Mouse (Mus musculus): ENCODE results near the gene Vmn1r104. TPM values are rescaled to one million over a fixed set of nuclear protein-coding genes. Genes with fewer than 3 reads are reported as not detected.
"Not testable (repeated sequence)": the region's sequence is repeated elsewhere in the genome, so short reads cannot be mapped to it uniquely, and the experiment has no call there.

Gene Vmn1r104
- not detected in 2 replicates for polyA plus RNA-seq (2014; fragmentation: Nextera tagmentation; extraction: Ambion mirVana)

DNA sequence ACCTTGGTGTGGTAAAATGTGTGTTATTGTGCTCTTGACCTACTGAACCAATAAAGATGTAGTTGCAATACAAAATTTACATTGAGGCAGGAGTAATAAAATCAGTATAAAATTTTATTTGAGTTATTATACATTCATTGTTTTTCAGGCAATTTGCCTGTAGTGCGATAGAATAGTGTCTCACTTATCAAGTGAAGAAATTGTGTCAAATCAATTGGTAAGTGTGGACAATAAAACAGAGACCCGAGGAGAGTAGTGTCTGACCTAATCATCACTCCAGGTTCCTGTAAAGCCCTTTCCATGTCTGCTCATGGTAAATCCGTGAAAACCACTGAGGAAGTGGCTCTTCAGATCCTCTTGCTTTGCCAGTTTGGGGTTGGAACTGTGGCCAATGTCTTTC, at the start of gene Vmn1r104:
Vmn1r104 (plus strand) TSS at position 301 of the 400 bp plus-strand sequence.
- H3K9ac ChIP-seq (replicated peaks; ENCODE audit: low read depth, low read length); H3K27ac ChIP-seq (ENCODE audit: low read depth, low read length); ATAC-seq (ENCODE audit: low read depth); H3K4me2 ChIP-seq (ENCODE audit: low read depth, low read length); H3K36me3 ChIP-seq (ENCODE audit: control insufficient read depth, insufficient read depth, low read length); H3K27me3 ChIP-seq (ENCODE audit: control insufficient read depth, insufficient read depth, low read length); H3K4me1 ChIP-seq (ENCODE audit: control insufficient read depth, insufficient read depth, low read length); H3K9me3 ChIP-seq (ENCODE audit: control insufficient read depth, low read length); H3K4me3 ChIP-seq (ENCODE audit: low read depth, low read length): not testable (repeated sequence)
- no CpG with 5 or more reads among the region's 3 CpGs for WGBS

DNA sequence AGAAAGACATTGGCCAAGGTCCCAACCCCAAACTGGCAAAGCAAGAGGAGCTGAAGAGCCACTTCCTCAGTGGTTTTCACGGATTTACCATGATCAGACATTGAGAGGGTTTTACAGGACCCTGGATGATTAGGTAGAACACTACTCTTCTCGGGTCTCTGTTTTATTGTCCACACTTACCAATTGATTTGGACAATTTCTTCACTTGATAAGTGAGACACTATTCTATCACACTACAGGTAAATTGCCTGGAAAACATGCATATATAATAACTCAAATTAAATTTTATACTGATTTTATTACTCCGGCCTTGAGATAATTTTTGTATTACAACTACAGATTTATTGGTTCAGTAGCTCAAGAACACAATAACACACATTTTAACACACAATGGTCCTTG, 23.2 kb upstream of the Vmn1r104 start, which contains the start of gene Vmn1r103:
Vmn1r103 (minus strand) TSS at position 101 of the 400 bp plus-strand sequence.
- not testable (repeated sequence) for H3K27me3 ChIP-seq (ENCODE audit: control insufficient read depth, insufficient read depth, low read length); H3K9ac ChIP-seq (replicated peaks; ENCODE audit: low read depth, low read length); ATAC-seq (ENCODE audit: low read depth); H3K36me3 ChIP-seq (ENCODE audit: control insufficient read depth, insufficient read depth, low read length); H3K9me3 ChIP-seq (ENCODE audit: control insufficient read depth, low read length); H3K4me2 ChIP-seq (ENCODE audit: low read depth, low read length); H3K4me1 ChIP-seq (ENCODE audit: control insufficient read depth, insufficient read depth, low read length); H3K4me3 ChIP-seq (ENCODE audit: low read depth, low read length); H3K27ac ChIP-seq (ENCODE audit: low read depth, low read length)
- WGBS = no CpG with 5 or more reads among the region's 3 CpGs

DNA sequence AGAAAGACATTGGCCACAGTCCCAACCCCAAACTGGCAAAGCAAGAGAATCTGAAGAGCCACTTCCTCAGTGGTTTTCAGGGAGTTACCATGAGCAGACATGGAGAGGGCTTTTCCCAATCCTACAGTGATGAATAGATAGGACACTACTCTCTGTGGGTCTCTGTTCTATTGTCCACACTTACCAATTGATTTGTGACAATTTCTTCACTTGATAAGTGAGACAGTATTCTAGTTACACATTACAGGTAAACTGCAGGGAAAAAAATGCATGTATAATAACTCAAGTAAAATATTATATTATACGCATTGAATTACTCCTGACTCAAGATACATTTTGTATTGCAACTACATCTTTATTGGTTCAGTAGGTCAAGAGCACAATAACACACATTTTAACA, 12.0 kb downstream of the Vmn1r104 start, which contains the start of gene Gm5726:
Gm5726 (minus strand) TSS at position 101 of the 400 bp plus-strand sequence.
- H3K9ac ChIP-seq (replicated peaks; ENCODE audit: low read depth, low read length); H3K4me3 ChIP-seq (ENCODE audit: low read depth, low read length); H3K36me3 ChIP-seq (ENCODE audit: control insufficient read depth, insufficient read depth, low read length); H3K4me2 ChIP-seq (ENCODE audit: low read depth, low read length); H3K27ac ChIP-seq (ENCODE audit: low read depth, low read length); ATAC-seq (ENCODE audit: low read depth); H3K9me3 ChIP-seq (ENCODE audit: control insufficient read depth, low read length); H3K4me1 ChIP-seq (ENCODE audit: control insufficient read depth, insufficient read depth, low read length); H3K27me3 ChIP-seq (ENCODE audit: control insufficient read depth, insufficient read depth, low read length): not testable (repeated sequence)
- no CpG with 5 or more reads among the region's 1 CpGs for WGBS

DNA sequence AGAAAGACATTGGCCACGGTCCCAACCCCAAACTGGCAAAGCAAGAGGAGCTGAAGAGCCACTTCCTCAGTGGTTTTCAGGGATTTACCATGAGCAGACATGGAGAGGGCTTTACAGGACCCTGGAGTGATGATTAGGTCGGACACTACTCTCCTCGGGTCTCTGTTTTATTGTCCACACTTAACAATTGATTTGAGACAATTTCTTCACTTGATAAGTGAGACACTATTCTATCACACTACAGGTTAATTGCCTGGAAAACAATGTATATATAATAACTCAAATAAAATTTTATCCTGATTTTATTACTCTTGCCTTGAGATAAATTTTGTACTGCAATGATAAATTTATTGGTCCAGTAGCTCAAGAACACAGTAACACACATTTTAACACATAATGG, 42.5 kb downstream of the Vmn1r104 start, which contains the start of gene Gm4141:
Gm4141 (minus strand) TSS at position 101 of the 400 bp plus-strand sequence.
- H3K36me3 ChIP-seq (ENCODE audit: control insufficient read depth, insufficient read depth, low read length); H3K27me3 ChIP-seq (ENCODE audit: control insufficient read depth, insufficient read depth, low read length); H3K27ac ChIP-seq (ENCODE audit: low read depth, low read length); ATAC-seq (ENCODE audit: low read depth); H3K9me3 ChIP-seq (ENCODE audit: control insufficient read depth, low read length); H3K4me2 ChIP-seq (ENCODE audit: low read depth, low read length); H3K4me3 ChIP-seq (ENCODE audit: low read depth, low read length); H3K4me1 ChIP-seq (ENCODE audit: control insufficient read depth, insufficient read depth, low read length); H3K9ac ChIP-seq (replicated peaks; ENCODE audit: low read depth, low read length): not testable (repeated sequence)
- WGBS = no CpG with 5 or more reads among the region's 3 CpGs

Other genes with a start within 250 kb of the Vmn1r104 start
- gene Gm4133, start 199.8 kb upstream of the Vmn1r104 start, polyA plus RNA-seq (2014; fragmentation: Nextera tagmentation; extraction: Ambion mirVana) = not detected in 2 replicates
- not detected in 2 replicates for gene Gm5728, start 158.4 kb upstream of the Vmn1r104 start, polyA plus RNA-seq (2014; fragmentation: Nextera tagmentation; extraction: Ambion mirVana)
- not detected in 2 replicates for gene Vmn1r100, start 115.9 kb upstream of the Vmn1r104 start, polyA plus RNA-seq (2014; fragmentation: Nextera tagmentation; extraction: Ambion mirVana)
- not detected in 2 replicates for gene Vmn1r101, start 91.2 kb upstream of the Vmn1r104 start, polyA plus RNA-seq (2014; fragmentation: Nextera tagmentation; extraction: Ambion mirVana)
- gene Gm10670, start 58.9 kb upstream of the Vmn1r104 start, polyA plus RNA-seq (2014; fragmentation: Nextera tagmentation; extraction: Ambion mirVana) = not detected in 2 replicates
- gene Vmn1r103, start 23.3 kb upstream of the Vmn1r104 start, polyA plus RNA-seq (2014; fragmentation: Nextera tagmentation; extraction: Ambion mirVana) = not detected in 2 replicates
- not detected in 2 replicates for gene Gm5726, start 11.9 kb downstream of the Vmn1r104 start, polyA plus RNA-seq (2014; fragmentation: Nextera tagmentation; extraction: Ambion mirVana)
- not detected in 2 replicates for gene Gm4141, start 42.4 kb downstream of the Vmn1r104 start, polyA plus RNA-seq (2014; fragmentation: Nextera tagmentation; extraction: Ambion mirVana)
- gene Gm4513, start 65.2 kb downstream of the Vmn1r104 start, polyA plus RNA-seq (2014; fragmentation: Nextera tagmentation; extraction: Ambion mirVana) = not detected in 2 replicates
- not detected in 2 replicates for gene Vmn1r107, start 135.1 kb downstream of the Vmn1r104 start, polyA plus RNA-seq (2014; fragmentation: Nextera tagmentation; extraction: Ambion mirVana)
- gene Vmn1r111, start 169.4 kb downstream of the Vmn1r104 start, polyA plus RNA-seq (2014; fragmentation: Nextera tagmentation; extraction: Ambion mirVana) = not detected in 2 replicates
- gene Gm10668, start 196.8 kb downstream of the Vmn1r104 start, polyA plus RNA-seq (2014; fragmentation: Nextera tagmentation; extraction: Ambion mirVana) = not detected in 2 replicates
- not detected in 2 replicates for gene Vmn1r112, start 237.3 kb downstream of the Vmn1r104 start, polyA plus RNA-seq (2014; fragmentation: Nextera tagmentation; extraction: Ambion mirVana)

All from neural tube, embryonic 14.5 days (tissue).